Mouse (Mus musculus) liver, adult (tissue): Measurements from ENCODE around the gene Hist1h2ap.
"Not testable (repeated sequence)": the region's sequence is repeated elsewhere in the genome, so short reads cannot be mapped to it uniquely, and the experiment has no call there.

Source experiments
- GATA4 ChIP-seq: IDR thresholded peaks from 2 replicates; pipeline ENCODE4 v1.6.1; 2014; ENCODE audit warnings: mild to moderate bottlenecking, low read length; ENCODE audit not compliant: insufficient replicate concordance

Hist1h2ap gene

DNA sequence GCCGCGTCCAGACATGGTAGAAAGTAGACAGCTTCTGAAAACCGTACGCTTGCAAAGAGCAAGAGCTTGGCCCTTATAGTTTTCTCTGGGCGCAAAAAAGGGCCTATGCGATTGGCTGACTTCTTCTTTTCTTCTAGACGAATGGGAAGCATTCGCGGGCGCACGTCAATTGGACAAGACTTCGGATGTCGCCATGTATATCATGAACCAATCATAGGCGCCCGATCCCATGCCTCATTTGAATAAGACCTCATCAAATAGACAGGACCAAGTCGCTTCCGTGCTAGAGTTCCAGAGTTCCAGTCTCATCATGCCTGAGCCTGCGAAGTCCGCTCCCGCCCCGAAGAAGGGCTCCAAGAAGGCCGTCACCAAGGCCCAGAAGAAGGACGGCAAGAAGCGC is at the start of gene Hist1h2ap, which contains the start of gene Hist1h2br:
Hist1h2ap (minus strand) TSS at position 47 of the 400 bp plus-strand sequence.
Hist1h2br (plus strand) TSS at position 283 of the 400 bp plus-strand sequence.
- TF ChIP-seq GATA4 = not testable (repeated sequence)

DNA sequence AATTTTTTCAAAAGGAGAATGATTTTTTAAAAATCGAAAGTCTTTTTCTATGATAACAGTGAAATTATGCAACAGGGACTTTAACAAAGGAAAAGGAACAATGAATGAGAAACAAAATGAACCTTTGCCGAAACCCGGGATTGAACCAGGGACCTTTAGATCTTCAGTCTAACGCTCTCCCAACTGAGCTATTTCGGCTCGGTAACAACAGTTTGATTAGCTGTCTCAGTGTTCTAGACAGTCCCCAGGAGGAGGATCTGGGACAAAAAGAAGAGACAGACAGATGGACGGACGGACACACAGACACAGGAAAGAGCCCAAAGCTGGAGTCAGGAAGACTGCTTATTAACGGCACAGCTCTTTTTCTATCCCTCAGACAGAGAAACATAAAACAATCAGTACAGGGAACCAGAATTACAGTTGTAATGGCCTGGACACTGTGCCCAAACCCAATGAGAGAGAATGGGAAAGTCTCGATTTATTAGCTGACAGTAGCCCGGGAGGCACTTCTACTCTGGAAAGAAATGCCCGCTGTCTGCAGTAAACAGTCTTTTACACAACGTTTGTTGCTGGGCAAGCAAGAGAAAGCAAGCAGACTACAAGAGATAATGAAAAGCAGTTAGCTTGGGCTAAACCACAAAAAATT is 49.6 kb upstream of the Hist1h2ap start:
- TF ChIP-seq GATA4 = no peak

DNA sequence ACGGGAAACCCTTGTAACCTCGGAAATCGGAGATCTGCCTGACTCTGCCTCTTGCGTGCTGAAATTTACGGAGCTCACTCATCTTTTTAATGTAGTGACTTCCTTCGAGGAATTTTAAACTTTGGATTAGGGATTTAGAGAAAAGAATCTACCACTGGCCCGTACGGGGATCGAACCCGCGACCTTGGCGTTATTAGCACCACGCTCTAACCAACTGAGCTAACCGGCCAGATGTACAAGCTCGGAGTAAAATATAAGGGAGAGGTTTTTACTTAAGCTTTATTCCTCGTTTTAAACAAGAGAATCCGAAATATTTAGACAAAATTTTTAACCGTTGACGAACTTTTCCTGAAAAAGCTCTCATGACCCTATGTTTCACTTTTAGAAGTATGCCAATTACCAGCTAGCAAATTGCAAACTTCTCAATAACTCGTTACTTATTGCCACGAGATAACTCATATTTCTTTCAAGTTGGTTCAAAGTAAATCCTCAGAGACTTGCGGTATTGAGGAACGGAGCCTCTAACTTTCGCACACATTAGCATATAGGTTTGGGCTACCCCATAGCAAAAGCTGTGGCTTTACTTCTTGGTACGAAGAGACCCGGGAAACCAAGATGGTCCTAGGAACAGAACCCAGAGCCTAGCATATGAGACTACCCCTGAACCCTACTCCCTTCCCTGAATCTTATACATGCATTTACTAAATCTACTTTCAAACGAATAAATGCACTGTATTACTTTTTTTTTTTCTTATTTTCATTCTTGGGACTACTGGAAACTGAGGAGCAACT is 48.8 kb upstream of the Hist1h2ap start:
- no peak for TF ChIP-seq GATA4

DNA sequence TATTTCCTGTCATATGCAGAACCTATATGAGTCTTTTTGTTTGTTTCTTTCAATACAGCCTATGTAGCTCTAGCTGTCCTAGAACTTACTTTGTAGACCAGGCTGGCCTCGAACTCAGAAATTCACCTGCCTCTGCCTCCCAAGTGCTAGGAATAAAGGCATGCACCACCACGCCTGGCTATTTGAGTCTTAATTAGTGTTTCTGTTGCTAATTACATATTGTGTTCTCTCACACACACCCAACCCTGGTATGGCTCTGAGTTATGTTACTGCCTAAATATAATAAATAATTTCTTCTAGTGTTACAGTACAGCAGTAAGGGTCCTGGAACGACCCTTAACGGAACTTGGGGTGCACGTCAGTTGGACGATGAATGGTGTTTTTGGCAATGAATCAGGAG is 47.4 kb upstream of the Hist1h2ap start:
- TF ChIP-seq GATA4 = no peak

DNA sequence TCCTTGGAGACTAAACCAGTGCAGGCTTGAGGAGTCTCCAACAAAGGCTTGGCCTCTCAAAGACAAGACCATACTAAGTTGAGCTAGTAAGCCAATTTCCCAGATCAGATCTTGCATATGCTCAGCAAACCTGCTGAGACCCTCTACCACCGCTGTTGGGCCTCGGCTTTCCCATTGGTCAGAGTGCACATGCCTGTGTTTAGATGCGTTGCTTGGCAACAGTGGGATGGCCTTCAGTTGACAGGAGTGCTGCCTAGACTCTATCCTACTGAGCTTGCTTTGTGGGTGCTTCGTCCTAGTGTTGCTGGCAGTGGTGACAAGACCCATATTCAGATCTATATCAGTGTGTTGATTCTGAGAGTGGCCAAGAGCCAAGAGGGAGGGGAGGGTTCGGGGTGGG is 28.3 kb upstream of the Hist1h2ap start:
- TF ChIP-seq GATA4 = no peak

DNA sequence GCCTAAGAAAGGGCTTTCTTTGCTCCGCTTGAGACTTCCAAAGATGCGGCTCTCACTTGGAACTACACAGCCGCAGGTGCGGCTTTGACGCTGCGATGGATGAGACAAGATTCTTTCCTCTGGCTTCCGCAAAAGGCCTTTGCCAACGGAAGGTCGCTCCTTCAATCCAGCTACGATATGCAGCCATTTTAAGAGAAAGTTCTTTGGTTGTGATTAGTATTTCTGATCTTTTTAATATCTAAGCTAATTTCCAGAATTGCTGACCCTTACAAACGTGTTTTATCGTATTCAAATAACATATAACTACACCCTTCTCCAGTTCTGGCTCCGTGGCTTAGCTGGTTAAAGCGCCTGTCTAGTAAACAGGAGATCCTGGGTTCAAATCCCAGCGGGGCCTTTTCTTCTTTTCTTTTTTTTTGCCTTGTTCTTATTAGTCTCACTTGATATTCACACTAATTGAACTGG is 22.4 kb upstream of the Hist1h2ap start:
- no peak for TF ChIP-seq GATA4

DNA sequence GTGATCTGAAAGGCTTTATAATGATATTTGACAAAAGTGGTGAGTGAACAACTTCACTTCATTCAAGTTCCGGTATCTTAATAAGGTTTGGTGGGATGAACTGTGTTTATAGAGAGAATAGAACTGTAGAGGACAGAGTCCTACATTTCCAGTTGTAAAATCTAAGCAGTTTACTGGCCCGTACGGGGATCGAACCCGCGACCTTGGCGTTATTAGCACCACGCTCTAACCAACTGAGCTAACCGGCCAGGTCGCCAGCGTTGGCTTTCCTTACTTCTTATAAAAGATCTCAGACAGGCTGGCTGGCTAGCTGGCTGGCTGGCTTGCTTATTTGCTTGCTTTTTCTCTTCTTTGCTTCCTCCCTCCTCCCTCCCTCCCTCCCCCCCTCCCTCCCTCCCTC is 21.8 kb upstream of the Hist1h2ap start:
- TF ChIP-seq GATA4 = no peak

DNA sequence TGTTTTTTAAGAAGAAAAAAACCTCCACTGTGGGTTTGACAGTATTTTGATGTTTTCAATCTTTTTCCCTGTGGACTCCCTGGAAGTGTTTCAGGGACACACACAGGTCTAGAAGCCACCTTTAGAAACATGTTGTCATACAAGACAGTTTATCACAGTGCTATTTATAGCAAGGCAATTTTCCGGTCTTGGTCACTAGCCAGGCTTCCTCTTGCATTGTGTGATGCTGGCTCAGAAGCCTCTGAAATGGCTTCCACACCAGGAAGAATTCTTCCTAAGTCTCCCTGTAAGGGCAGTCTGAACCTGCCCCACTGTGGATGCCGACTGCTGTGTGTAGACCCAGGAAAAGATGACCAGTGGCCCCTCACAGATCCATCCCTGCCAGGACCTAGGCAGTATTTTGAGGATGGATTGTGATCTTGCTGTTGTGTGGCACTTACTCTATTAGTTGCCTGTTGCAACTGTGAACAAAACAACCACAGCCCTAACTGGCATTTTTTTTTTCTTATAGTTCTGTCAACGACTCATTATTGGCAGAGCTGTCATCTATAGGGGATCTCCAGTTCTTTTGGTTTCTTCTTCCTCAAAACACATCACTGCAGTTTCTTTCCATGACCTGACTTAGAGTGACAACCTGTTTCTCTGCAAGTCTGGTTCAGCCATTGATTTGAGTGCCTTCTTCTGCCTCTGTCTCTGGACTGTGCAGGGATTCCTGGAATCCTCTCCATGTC is 19.1 kb upstream of the Hist1h2ap start:
- TF ChIP-seq GATA4 = no peak

DNA sequence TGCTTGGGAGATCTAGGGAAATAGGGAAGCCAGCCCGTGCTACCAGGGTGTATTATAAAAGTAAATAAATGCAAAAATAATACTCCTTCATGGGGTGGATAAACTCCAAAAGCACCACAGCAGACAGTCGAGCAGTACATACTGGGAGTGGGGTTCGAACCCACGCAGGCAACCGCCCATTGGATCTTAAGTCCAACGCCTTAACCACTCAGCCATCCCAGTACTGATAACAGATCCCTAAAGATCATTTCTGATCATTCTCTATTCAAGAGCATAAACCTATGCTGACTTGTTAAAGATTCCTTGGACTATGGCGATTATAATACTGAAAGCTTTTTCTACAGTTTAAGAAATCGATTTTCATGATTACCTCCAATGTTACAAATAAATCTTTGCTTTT is 14.6 kb upstream of the Hist1h2ap start:
- TF ChIP-seq GATA4 = no peak

DNA sequence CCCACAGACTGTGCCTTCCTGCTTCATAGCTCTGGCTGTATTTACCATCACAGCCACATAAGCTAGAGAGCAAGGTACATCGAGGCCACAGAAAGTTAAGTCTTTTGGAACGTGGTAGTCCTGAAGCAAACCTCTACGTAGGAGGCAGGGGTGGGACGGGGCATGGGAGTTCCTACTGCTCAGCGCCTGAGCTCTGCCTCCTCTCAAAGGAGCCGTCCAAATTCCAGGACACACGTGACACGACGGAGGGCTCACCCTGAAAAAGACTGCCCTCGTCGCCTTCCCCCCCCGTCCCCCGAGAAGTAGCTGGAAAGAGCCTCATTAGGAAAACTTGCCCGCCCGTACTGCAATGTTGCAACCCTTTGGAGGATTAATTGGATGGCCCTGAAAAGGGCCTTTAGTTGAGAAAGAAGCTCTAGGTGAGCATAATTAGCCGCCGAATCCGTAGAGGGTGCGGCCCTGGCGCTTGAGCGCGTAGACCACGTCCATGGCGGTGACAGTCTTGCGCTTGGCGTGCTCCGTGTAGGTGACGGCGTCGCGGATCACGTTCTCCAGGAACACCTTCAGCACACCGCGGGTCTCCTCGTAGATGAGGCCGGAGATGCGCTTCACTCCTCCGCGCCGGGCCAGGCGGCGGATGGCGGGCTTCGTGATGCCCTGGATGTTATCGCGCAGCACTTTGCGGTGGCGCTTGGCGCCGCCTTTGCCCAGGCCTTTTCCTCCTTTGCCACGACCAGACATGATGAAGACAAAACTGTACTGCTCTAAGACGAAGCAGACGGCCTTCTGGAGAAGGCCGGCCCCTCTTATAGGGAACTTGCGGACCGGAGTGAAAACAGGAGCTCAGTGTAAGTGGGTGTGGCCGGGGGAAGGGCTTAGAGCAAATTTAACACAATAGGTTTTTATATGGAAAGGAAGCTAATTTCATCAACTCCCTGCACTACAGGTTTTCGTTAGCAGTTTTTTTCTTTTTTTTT is 1.6 kb downstream of the Hist1h2ap start, which contains the start of gene Hist1h4n:
Hist1h4n (minus strand) TSS at position 779 of the 977 bp plus-strand sequence.
- not testable (repeated sequence) for TF ChIP-seq GATA4

DNA sequence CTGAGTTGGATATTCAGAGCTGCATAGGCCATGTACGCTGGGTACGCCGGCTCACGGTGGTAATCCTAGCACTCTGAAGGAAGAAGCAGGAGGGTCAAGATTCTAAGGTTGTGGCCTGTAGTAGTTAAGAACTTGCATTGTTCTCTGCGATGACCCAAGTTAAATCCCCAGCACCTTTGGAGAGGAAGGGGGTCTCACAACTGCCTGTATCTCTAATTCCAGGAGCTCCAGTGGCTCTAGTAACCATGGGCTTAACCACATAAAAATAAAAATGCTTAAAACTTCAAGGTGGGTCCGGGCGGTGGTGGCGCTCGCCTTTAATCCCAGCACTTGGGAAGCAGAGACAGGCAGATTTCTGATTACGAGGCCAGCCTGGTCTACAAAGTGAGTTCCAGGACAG is 3.0 kb downstream of the Hist1h2ap start:
- no peak for TF ChIP-seq GATA4

DNA sequence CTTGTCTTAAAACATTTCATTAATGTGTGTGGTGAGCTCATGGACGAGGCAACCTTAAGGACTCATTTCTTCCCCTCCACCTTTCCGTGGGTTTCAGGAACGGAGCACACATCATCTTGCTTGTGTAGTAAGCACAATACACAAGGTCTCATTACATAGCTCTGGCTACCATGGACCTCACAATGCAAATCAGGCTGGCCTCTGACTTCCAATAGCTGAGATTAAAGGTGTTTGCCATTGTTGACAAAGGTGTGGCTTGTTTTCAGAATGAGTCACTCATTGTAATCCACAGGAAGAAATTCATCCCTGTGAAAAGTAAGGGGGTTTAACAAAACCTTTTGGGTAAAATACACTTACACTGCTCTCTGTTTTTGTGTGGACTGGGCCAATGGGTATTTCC is 4.8 kb downstream of the Hist1h2ap start:
- TF ChIP-seq GATA4 = no peak

DNA sequence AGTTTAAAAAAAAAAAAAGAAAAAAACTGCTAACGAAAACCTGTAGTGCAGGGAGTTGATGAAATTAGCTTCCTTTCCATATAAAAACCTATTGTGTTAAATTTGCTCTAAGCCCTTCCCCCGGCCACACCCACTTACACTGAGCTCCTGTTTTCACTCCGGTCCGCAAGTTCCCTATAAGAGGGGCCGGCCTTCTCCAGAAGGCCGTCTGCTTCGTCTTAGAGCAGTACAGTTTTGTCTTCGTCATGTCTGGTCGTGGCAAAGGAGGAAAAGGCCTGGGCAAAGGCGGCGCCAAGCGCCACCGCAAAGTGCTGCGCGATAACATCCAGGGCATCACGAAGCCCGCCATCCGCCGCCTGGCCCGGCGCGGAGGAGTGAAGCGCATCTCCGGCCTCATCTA is 21.8 kb downstream of the Hist1h2ap start, which contains the start of gene Hist1h4m:
Hist1h4m (plus strand) TSS at position 208 of the 400 bp plus-strand sequence.
- not testable (repeated sequence) for TF ChIP-seq GATA4

DNA sequence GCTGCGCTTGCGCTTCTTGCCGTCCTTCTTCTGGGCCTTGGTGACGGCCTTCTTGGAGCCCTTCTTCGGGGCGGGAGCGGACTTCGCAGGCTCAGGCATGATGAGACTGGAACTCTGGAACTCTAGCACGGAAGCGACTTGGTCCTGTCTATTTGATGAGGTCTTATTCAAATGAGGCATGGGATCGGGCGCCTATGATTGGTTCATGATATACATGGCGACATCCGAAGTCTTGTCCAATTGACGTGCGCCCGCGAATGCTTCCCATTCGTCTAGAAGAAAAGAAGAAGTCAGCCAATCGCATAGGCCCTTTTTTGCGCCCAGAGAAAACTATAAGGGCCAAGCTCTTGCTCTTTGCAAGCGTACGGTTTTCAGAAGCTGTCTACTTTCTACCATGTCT is 23.2 kb downstream of the Hist1h2ap start, which contains the start of the genes Hist1h2bq and Hist1h2ao:
Hist1h2bq (minus strand) TSS at position 125 of the 400 bp plus-strand sequence.
Hist1h2ao (plus strand) TSS at position 393 of the 400 bp plus-strand sequence.
- not testable (repeated sequence) for TF ChIP-seq GATA4
